Mouse (Mus musculus) myocyte (in vitro differentiated cells): ENCODE data around the gene Dennd1a.

Source experiments
- E2F4 ChIP-seq: IDR thresholded peaks from one replicate; pipeline ENCODE4 v1.6.1; 2011; ENCODE audit warnings: mild to moderate bottlenecking, control low read depth, moderate library complexity; ENCODE audit not compliant: insufficient read depth
- MAX ChIP-seq: IDR thresholded peaks from one replicate; pipeline ENCODE4 v1.6.1; 2011; ENCODE audit warnings: low read depth, mild to moderate bottlenecking, control low read depth
- MYOD1 ChIP-seq, 3 experiments: IDR thresholded peaks; one replicate each; pipeline ENCODE4 v1.6.1; 2011; ENCODE audit warnings: control low read depth in 2 of 3, low read depth in 2 of 3, mild to moderate bottlenecking in 2 of 3, moderate library complexity in 1 of 3; ENCODE audit not compliant: insufficient read length in 2 of 3, control insufficient read depth in 1 of 3
- MYOG ChIP-seq, 3 experiments: IDR thresholded peaks; one replicate each; pipeline ENCODE4 v1.6.1; 2011; ENCODE audit warnings: control low read depth in 2 of 3, low read depth in 2 of 3, mild to moderate bottlenecking in 2 of 3; ENCODE audit not compliant: insufficient read length in 2 of 3, control insufficient read depth in 1 of 3, insufficient read depth in 1 of 3
- POLR2A ChIP-seq: IDR thresholded peaks from one replicate; pipeline ENCODE4 v1.6.1; 2011; ENCODE audit warnings: low read depth, mild to moderate bottlenecking, control low read depth, moderate library complexity; ENCODE audit not compliant: insufficient read length
- REST ChIP-seq: IDR thresholded peaks from one replicate; pipeline ENCODE4 v1.6.1; 2011; ENCODE audit warnings: mild to moderate bottlenecking, control low read depth, moderate library complexity; ENCODE audit not compliant: insufficient read depth, insufficient read length
- SRF ChIP-seq: IDR thresholded peaks from one replicate; pipeline ENCODE4 v1.6.1; 2011; ENCODE audit warnings: low read depth; ENCODE audit not compliant: control insufficient read depth, insufficient read length
- TCF12 ChIP-seq: IDR thresholded peaks from one replicate; pipeline ENCODE4 v1.6.1; 2011; ENCODE audit warnings: mild to moderate bottlenecking, control low read depth; ENCODE audit not compliant: poor library complexity, insufficient read depth, severe bottlenecking
- TCF3 ChIP-seq: IDR thresholded peaks from one replicate; pipeline ENCODE4 v1.6.1; 2011; ENCODE audit warnings: low read depth, control low read depth; ENCODE audit not compliant: insufficient read length
- USF1 ChIP-seq: IDR thresholded peaks from one replicate; pipeline ENCODE4 v1.6.1; 2011; ENCODE audit warnings: low read depth, mild to moderate bottlenecking, control low read depth, moderate library complexity

DNA sequence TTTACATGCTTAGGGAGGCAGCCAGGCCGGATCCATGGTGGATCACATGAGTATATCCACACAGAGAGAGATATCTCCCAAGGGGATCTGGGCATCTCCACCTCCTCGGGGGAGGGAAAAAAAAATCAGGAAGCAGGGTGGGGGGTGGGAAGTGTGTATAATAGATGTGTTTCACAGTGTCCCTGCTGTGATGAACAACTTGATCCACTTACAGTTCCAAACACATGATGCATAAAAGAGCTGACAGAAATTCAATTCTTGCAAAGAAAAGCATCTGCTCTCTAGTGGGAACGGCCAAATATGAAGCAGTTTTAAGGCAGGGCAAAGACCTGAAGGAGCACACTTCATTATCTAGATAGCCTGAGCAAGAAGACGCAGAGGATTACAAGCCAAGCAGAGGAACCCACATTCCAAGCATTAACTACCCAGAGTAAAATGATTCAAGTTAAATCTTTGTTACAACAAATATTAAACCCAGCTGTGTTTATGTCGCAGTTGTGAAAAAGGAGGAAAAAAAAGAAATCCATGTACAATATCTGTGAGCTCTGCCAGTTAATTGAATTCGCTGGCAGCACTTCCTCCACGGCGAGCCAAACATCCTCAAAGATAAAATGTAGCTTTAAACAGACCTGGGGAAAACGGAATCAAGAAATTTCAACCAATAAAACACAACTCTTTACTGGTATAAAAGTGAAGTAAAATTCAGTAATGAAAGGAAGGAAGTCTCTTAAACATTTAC lies 341.4 kb downstream of the Dennd1a start:
- TF ChIP-seq POLR2A (no peak), TCF12 (no peak), REST (no peak), E2F4 (no peak), TCF3 (no peak), USF1 (no peak), MAX (no peak), MYOG (IDR thresholded peaks at IDR 0.05; ENCODE audit: control insufficient read depth in 1 of 3, insufficient read depth in 1 of 3, insufficient read length in 2 of 3, low read depth in 2 of 3) (no peak), SRF (no peak), MYOD1 (IDR thresholded peaks at IDR 0.05; ENCODE audit: control insufficient read depth in 1 of 3, insufficient read length in 2 of 3, low read depth in 2 of 3) (no peak)
